Mouse (Mus musculus): ENCODE measurements around the gene Tef.

Tef gene

GRCm38 (mm10) chr15:81852411-81853000 is 50.3 kb downstream of the Tef start:
- DNase-seq = no peak

DNA sequence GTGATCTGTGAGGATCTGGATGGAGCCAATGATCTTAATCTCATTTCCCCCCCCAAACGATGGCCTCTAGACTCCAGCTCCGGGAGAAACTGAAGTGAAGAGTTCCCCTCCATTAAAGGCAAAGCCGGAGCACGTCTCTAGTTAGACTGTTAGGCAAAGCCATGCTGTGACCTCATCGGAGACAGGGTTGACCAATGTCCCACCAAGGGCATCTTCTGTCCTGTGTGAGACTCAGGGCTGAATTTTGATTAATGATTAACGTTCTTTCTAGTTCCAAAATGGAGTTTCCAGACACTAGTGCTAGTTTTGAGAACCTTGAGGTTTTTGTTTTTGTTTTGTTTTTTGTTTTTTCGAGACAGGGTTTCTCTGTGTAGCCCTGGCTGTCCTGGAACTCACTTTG is 50.9 kb downstream of the Tef start:
- DNase-seq = no peak

DNA sequence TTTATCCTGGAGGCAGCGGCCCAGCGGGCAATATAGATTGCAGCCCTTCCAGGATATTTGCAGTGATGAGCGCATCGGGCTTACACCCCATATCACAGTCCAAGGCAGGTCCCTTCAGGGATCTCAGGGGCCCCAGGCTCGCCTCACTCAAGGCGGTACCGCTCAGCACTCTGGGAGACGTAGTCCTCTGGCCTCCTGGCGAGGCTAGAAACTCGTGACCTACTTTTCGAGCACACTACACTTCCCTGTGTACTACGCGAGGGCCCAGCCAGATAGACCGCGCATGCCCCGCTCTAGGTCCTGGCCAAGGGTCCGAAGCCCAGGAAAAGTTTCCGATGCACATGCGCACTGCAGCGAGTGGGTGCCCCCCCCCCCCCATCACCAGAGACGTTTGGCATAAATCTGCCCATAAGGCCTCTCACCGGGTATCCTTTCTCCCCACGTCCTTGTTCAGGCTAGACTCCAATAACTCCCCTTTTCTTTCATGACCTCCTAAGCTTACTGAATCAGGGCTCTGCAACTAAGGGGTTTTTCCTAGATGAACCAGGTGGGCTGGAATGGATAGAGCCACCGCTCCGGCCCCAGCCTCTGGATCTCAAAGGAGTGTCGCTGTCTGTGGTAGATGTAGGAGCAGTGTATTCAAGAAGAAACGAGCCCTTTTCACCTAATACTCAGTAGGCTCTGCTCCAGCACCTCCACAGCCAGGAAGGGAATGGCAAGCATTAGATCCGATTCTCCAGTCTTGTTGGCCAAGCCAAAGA is 54.0 kb downstream of the Tef start:
- peak; percentile 67 to 68 for DNase-seq

DNA sequence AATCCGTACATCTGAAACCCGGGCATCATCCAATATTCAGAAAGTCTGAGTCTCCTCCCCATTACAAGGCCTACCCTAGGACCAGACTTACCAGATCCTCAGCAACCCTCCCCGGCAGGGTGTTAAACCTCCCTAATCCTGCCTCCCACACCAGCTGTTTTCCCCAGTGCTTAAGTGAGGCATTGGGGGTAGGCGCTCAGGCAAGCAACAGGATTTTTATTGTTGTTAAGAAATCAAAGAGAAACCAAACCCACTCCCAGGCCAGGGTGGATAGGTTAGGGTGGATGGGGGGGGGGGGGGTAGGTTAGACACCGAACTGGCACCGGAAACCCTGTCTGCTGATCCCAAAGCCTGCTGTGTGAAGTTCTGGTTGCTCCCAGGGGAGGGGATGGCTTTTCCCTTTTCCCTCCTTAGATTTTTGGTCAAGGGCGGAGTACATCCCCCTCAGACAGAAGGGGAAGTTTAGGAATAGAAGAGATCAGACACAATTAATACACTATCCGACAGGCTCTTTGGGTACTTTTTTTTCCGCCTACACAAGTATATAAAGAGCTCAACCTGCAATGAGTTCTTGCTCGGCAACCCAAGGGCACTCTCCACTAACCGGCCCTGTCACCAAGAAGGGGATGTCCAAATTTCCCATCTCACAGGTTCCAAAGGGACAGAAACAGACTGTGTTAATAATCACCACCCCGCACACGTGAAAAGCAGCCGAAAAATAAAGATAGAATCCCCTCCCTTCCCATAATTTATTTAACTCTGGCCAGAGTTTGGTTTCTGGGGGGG is 54.9 kb downstream of the Tef start:
- peak in 1 of 2 experiments; percentile 23 for DNase-seq

GRCm38 (mm10) chr15:81857724-81858116 is 55.5 kb downstream of the Tef start:
- DNase-seq = no peak

DNA sequence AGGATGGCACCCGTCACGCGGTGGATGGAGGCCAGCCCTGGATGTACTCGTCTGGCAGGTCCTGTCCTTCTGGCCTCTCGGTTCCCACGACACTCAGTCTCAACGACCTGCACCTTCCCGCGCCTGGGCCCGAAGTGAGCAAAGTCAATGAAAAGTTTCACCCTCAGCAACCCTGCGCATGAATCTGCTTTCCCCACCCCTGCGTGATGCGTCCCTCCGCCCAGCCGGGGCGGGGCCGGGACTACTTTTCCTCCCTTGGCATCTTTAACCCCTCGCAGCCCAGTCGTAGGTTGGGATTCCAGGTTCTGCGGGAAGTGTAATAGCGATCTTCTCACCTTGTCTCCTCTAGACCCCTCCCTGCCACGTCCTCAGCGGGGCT is 55.9 kb downstream of the Tef start:
- DNase-seq = peak; percentile 85 to 95

GRCm38 (mm10) chr15:81858517-81859329 is 56.5 kb downstream of the Tef start, which contains the start of gene Tob2:
Gene Tob2, minus strand, starts transcription at chr15:81858796.
- peak; percentile 55 to 65 for DNase-seq

DNA sequence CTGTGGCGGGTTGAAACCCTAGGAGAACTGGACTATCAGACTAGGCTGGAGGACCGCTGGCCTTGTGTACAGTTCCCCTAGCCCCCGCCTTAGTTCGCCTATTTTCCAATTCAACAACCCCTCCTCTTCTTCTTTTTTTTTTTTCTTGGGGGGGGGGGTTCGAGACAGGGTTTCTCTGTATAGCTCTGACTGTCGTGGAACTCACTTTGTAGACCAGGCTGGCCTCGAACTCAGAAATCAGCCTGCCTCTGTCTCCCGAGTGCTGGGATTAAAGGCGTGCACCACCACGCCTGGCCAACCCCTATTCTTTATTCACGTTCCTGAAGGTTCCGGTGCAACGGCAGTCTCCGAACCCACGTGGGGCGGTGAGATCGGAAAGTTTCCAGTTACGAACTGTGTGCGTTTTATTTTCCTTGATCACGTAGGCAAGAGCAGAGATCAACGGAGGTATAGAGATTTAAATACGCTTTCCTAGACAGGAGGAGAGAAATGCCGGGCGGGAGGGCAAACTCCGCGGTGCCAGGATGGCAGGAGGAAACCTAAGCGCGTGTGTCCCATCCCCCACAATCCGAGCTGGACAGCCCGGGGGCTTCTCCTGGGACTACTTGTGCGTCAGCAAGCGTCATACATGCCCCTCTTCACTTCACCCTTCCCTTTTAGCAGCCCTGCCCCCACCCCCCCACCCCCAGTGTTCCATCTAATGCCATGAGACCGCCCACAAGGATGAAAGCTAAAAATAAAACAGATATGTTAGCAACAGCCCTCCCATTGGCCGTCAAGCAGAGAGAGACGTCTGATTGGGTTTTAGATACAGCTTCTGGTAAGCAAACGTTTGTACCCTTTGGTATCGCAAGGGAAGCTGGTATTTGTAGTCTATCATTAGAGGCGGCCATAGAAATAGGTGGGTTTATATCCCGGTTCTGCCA is 57.4 kb downstream of the Tef start:
- peak; percentile 75 to 78 for DNase-seq

GRCm38 (mm10) chr15:81860471-81861135 is 58.4 kb downstream of the Tef start:
- no peak for DNase-seq

DNA sequence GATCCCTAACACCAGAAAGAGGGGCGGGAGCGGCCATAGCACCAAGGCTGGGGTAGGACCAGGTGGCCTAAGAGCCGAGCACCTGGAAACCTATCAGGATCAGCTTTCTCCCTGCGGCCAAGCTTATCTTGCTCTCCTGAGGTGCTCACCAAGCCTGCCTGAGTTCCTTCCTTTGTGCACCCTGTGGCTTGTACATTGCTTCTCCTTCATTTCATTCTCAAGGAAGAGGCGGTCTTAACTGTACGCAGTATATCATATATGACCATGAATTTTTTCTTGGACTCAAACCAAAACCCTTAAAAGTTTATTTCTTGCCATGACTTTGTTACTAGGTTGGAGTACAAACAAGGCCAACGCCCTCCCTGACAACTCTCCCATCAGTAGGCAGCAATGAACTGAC is 62.0 kb downstream of the Tef start:
- no peak for DNase-seq

DNA sequence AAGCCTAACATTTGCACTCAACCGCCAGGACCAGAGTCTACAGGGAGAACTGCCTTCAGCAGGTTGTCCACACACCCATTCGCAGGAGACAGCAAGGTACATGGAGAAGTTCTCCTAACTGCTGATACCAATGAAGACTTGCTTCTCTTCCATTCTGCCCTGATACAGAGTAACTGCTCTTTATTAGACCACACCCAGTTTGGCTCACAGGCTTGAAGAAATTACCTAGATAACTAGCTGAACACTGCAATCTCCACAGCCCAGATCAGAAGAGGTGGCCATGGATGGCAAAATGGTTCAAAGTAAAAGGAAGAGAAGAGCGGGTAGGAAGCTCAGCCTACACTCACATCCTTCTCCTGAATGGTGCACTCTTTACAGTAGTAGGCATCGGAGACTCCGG is 67.8 kb downstream of the Tef start:
- no peak for DNase-seq

DNA sequence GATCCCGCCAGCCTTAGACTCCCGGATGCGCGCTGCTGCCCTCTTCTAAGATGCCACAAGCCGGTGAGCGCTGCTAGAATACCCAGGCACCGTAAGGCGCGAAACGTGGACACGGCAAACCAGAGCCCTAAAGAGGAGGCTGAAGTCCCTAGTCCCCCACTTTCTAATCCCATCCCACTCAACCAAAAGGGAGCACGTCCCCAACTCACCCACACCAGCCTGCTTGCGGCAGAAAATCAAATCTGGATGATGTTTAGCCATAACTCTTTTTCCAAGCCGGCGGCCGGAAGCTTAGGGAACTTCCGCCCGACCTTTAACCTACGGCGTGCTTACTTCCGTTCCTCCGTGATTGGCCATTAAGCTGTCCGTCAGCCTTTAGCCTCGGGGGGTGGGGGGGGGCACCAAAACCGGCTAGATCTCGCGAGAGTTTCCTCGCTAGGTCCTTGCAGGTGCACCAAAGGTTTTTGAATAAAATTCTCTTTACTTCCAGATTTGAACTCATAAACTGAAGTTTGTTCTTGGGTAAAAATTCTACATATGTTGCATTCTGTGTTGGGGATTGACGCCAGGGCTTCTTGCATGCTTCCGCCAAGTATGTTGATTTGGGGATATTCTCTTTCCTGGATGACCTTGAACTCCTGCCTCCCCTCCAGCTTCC is 69.5 kb downstream of the Tef start, which contains the start of gene Phf5a:
Gene Phf5a (minus strand): TSS at position 308 of the 658 bp plus-strand sequence.
- DNase-seq = peak; percentile 70 to 74

GRCm38 (mm10) chr15:81872262-81873136 is 70.3 kb downstream of the Tef start, which contains the start of gene Aco2:
Gene Aco2, plus strand, starts transcription at chr15:81872309.
- DNase-seq = peak; percentile 97 to 99

All from spleen, adult 18-20 months (tissue).